Mouse (Mus musculus): ENCODE measurements around the gene Lingo2. TPM values are rescaled to one million over a fixed set of nuclear protein-coding genes. Genes with fewer than 3 reads are reported as not detected.

Lingo2 gene
- polyA plus RNA-seq, 1 experiment from 2014 or later: 0.09 TPM

- 68% methylated on average over 1 of the region's 1 CpGs for WGBS (ENCODE audit: insufficient replicate concordance)
- no peaks in the 10 kb centered on the region for H3K36me3 ChIP-seq
- H3K9ac ChIP-seq: no peak overlapping the region
- ATAC-seq (ENCODE audit: low read depth) (no peak), DNase-seq (no peak)
- no peak overlapping the region for H3K4me3 ChIP-seq (replicated peaks)
- H3K9me3 ChIP-seq (replicated peaks): no peaks in the 10 kb centered on the region
- no peak overlapping the region for H3K27ac ChIP-seq
- H3K4me1 ChIP-seq (replicated peaks): no peaks in the 10 kb centered on the region
- H3K4me2 ChIP-seq: no peak overlapping the region
- no peaks in the 10 kb centered on the region for H3K27me3 ChIP-seq
These were observed 1136.8 kb downstream of the Lingo2 start for GRCm38 (mm10) chr4:35814698-35815097.

DNA sequence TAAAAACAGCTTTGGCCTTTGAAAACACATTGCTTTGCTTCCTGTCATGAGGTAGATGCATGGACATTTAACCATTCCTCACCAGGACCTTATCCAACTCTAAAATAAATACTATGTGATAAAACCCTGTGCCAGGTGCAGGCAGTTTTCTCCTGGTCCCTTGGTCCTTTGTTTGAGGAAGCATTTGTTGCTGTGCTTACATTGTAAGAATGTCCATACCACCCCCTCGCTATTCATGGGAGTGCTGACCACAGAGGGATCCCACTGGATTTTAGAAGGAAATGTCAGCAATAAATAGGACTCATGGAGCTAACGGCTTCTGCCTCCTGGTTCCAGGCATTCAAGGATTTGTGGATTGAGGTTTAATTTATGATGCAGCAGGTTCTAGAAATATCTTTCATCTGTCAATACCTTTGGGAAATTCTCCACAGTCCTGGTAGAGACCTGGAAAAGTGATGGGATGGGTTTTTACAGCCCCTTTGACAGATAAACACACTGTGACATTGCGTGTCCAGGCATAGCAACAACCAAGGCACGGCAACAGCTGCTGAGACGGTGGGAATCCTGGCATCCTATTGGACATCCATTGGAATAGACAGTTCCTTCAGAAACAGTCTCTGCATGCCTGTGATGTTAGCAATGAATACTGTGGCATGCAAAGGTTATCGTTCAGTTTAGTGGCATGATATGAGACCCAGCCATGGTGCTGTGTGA lies 1143.9 kb downstream of the Lingo2 start:
- no peak for ATAC-seq (ENCODE audit: low read depth)
- 68% methylated on average over 6 of the region's 6 CpGs for WGBS (ENCODE audit: insufficient replicate concordance)

DNA sequence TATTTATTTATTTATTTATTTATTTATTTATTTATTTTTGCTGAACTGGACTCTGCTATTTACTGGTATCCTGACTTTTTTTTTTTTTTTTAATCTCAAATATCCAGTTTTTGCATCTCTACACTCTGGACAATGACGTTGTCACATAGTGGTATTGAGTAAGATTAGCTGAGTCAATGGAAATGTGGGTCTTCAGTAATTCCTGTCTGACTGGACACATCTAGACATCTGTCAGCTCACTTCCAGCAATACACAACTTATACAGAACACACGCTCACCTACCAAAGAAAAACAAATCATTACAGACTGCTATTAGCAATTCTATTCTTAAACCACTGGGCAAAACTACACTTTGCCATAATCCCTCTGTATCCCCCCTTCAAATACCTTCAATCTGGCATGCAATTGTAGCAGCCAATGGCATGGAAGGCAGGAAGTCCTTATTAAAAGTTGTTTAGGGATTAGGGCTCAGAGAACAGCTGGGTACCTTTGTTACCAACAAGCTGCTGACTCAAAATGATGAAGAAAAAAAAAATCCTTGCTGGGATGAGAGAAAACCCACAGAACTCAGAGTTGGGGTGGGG lies 1144.6 kb downstream of the Lingo2 start:
- Histone ChIP-seq H3K27me3 (no peaks in the 10 kb centered on the region), H3K4me3 (replicated peaks) (no peak overlapping the region), H3K27ac (no peak overlapping the region), H3K9ac (no peak overlapping the region), H3K36me3 (no peaks in the 10 kb centered on the region), H3K4me2 (no peak overlapping the region), H3K9me3 (replicated peaks) (no peaks in the 10 kb centered on the region), H3K4me1 (replicated peaks) (no peaks in the 10 kb centered on the region)
- ATAC-seq (ENCODE audit: low read depth) (no peak), DNase-seq (no peak)
- 48% methylated on average over 2 of the region's 2 CpGs for WGBS (ENCODE audit: insufficient replicate concordance)

More for the DNA sequence above, 1143.9 kb downstream of the Lingo2 start:
- Histone ChIP-seq H3K27me3 (no peaks in the 10 kb centered on the region), H3K4me2 (no peak overlapping the region), H3K36me3 (no peaks in the 10 kb centered on the region), H3K4me3 (replicated peaks) (no peak overlapping the region), H3K4me1 (replicated peaks) (no peaks in the 10 kb centered on the region), H3K9me3 (replicated peaks) (no peaks in the 10 kb centered on the region), H3K9ac (no peak overlapping the region), H3K27ac (no peak overlapping the region)
- DNase-seq: no peak

DNA sequence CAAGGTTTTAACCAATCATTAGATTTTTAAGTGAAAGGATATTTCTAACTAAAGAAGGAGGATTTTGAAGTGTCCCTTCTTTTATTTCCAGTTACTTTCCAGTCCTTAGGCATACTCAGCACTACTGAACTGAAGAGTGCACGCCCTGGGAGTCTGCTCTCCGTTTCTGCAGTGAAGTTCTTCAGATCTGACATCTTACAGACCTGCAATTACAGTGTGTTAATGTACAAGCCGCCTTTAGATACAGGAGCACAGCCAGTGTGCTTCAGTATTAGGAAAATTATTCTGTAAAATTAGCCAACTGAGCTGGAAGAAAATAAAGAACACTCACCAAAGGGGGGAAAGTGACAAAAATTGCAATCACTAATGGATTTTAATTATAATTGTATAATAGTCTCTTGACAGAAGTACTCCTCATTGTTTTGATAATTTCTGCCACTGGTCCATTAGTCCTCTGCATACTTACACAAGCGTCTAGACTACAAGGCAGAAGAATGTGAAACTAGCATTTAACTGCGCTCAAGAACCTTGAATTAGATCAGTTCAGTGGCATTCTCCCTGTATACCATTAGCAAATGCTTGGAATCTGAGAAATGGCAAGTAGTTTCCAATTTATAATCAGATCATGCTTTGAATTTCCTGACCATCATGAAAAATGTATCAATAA lies 1167.2 kb downstream of the Lingo2 start:
- H3K4me3 ChIP-seq (replicated peaks): no peak overlapping the region
- no peaks in the 10 kb centered on the region for H3K27me3 ChIP-seq
- no peaks in the 10 kb centered on the region for H3K9me3 ChIP-seq (replicated peaks)
- no peak overlapping the region for H3K9ac ChIP-seq
- no peak overlapping the region for H3K27ac ChIP-seq
- H3K4me1 ChIP-seq (replicated peaks): no peaks in the 10 kb centered on the region
- DNase-seq (no peak), ATAC-seq (ENCODE audit: low read depth) (no peak)
- WGBS (ENCODE audit: insufficient replicate concordance): 48% methylated on average over 5 of the region's 5 CpGs
- no peak overlapping the region for H3K4me2 ChIP-seq
- H3K36me3 ChIP-seq: no peaks in the 10 kb centered on the region

DNA sequence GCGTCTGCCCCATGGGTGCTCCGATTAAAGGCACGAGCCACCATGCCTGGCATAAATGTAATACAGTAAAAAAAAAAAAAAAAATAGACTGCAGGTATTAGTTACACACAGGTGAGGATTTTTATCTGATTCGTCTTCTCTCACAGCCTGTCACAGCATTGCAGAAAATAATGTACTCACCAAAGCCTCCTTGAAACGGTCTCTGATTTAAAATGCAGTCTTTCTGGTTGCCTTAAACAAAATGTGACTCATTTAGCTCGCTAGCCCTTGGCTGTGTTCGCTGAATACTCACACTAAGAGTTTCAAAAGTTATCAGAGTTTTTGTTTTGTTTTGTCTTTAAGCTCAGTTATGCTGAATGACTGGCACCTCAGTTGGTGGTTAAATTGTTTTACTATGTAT lies 1180.7 kb downstream of the Lingo2 start:
- Histone ChIP-seq H3K27me3 (no peaks in the 10 kb centered on the region), H3K27ac (no peak overlapping the region), H3K4me1 (replicated peaks) (no peaks in the 10 kb centered on the region), H3K4me2 (no peak overlapping the region), H3K9ac (no peak overlapping the region), H3K9me3 (replicated peaks) (no peaks in the 10 kb centered on the region), H3K36me3 (no peaks in the 10 kb centered on the region), H3K4me3 (replicated peaks) (no peak overlapping the region)
- WGBS (ENCODE audit: insufficient replicate concordance): 55% methylated on average over 7 of the region's 7 CpGs
- ATAC-seq (ENCODE audit: low read depth) (no peak), DNase-seq (no peak)

DNA sequence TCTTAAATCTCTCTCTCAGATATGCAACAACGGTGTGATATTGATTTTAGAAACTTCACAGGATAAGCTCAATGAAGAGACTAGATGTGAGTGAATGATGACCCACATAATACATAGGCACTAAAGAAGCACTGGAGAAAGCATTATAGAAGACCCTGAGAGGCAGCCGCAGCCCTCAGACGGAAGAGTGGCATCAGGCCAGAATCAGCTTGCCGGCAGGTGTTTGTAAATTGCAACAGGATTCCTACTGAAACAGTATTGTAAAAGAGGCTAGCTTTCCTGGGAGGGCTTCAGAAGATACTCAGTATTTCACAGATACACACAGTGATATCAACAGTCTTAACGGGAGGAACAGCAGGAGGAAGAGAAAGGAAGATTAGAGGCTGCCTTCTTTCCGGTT lies 1184.6 kb downstream of the Lingo2 start:
- Histone ChIP-seq H3K4me1 (replicated peaks) (no peaks in the 10 kb centered on the region), H3K9ac (no peak overlapping the region), H3K9me3 (replicated peaks) (no peaks in the 10 kb centered on the region), H3K4me2 (no peak overlapping the region), H3K36me3 (no peaks in the 10 kb centered on the region), H3K27ac (no peak overlapping the region), H3K27me3 (no peaks in the 10 kb centered on the region), H3K4me3 (replicated peaks) (no peak overlapping the region)
- ATAC-seq (ENCODE audit: low read depth) (no peak), DNase-seq (no peak)
- WGBS (ENCODE audit: insufficient replicate concordance): 77% methylated on average over 6 of the region's 6 CpGs

GRCm38 (mm10) chr4:35761181-35761580 lies 1190.4 kb downstream of the Lingo2 start:
- no peak overlapping the region for H3K4me2 ChIP-seq
- no peak overlapping the region for H3K4me3 ChIP-seq (replicated peaks)
- 72% methylated on average over 5 of the region's 5 CpGs for WGBS (ENCODE audit: insufficient replicate concordance)
- DNase-seq: no peak
- no peaks in the 10 kb centered on the region for H3K4me1 ChIP-seq (replicated peaks)
- no peaks in the 10 kb centered on the region for H3K27me3 ChIP-seq
- no peak overlapping the region for H3K27ac ChIP-seq
- ATAC-seq (ENCODE audit: low read depth): no peak
- no peak overlapping the region for H3K9ac ChIP-seq
- no peaks in the 10 kb centered on the region for H3K9me3 ChIP-seq (replicated peaks)
- no peaks in the 10 kb centered on the region for H3K36me3 ChIP-seq

GRCm38 (mm10) chr4:35752121-35752860 lies 1199.3 kb downstream of the Lingo2 start:
- Histone ChIP-seq H3K27me3 (no peaks in the 10 kb centered on the region), H3K27ac (no peak overlapping the region), H3K4me2 (no peak overlapping the region), H3K36me3 (no peaks in the 10 kb centered on the region), H3K9me3 (replicated peaks) (no peaks in the 10 kb centered on the region), H3K4me1 (replicated peaks) (no peaks in the 10 kb centered on the region), H3K9ac (no peak overlapping the region), H3K4me3 (replicated peaks) (no peak overlapping the region)
- WGBS (ENCODE audit: insufficient replicate concordance): 61% methylated on average over 6 of the region's 6 CpGs
- ATAC-seq (ENCODE audit: low read depth) (no peak), DNase-seq (no peak)

DNA sequence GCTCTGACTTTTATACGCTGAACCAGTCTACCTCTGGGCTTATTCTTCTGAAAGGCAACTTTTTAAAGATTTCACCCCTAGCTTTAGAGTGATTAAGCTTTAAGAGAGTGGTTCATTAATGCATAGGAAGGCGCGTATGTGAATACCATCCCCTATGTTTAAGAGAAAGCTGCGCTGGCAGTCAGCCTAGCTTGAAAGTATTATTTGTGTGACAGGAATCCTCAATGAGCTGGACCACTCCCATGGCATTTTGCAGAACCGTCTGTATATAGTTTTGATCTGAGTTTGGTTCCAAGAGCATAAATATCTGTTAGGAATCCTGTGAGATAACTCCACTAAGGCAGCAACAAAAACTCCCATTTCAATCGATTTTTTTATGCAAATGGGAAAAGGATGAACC lies 1204.9 kb downstream of the Lingo2 start:
- 62% methylated on average over 6 of the region's 6 CpGs for WGBS (ENCODE audit: insufficient replicate concordance)
- Histone ChIP-seq H3K36me3 (no peaks in the 10 kb centered on the region), H3K4me1 (replicated peaks) (no peaks in the 10 kb centered on the region), H3K4me2 (no peak overlapping the region), H3K9ac (no peak overlapping the region), H3K9me3 (replicated peaks) (no peaks in the 10 kb centered on the region), H3K27ac (no peak overlapping the region), H3K27me3 (no peaks in the 10 kb centered on the region), H3K4me3 (replicated peaks) (no peak overlapping the region)
- DNase-seq: no peak
- no peak for ATAC-seq (ENCODE audit: low read depth)

- 35% methylated on average over 1 of the region's 1 CpGs for WGBS (ENCODE audit: insufficient replicate concordance)
- H3K27ac ChIP-seq: no peak overlapping the region
- no peaks in the 10 kb centered on the region for H3K36me3 ChIP-seq
These were observed 1226.8 kb downstream of the Lingo2 start for GRCm38 (mm10) chr4:35724774-35725173.

GRCm38 (mm10) chr4:35704126-35704525 lies 1247.4 kb downstream of the Lingo2 start:
- Histone ChIP-seq H3K9ac (no peak overlapping the region), H3K36me3 (no peaks in the 10 kb centered on the region), H3K27ac (no peak overlapping the region), H3K4me1 (replicated peaks) (no peaks in the 10 kb centered on the region), H3K27me3 (no peaks in the 10 kb centered on the region), H3K4me3 (replicated peaks) (no peak overlapping the region), H3K9me3 (replicated peaks) (no peaks in the 10 kb centered on the region), H3K4me2 (no peak overlapping the region)
- 34% methylated on average over 2 of the region's 2 CpGs for WGBS (ENCODE audit: insufficient replicate concordance)
- no peak for ATAC-seq (ENCODE audit: low read depth)
- no peak for DNase-seq

More at GRCm38 (mm10) chr4:35724774-35725173, 1226.8 kb downstream of the Lingo2 start:
- no peaks in the 10 kb centered on the region for H3K4me1 ChIP-seq (replicated peaks)
- H3K27me3 ChIP-seq: no peaks in the 10 kb centered on the region
- H3K9ac ChIP-seq: no peak overlapping the region
- DNase-seq (no peak), ATAC-seq (ENCODE audit: low read depth) (no peak)
- no peaks in the 10 kb centered on the region for H3K9me3 ChIP-seq (replicated peaks)
- no peak overlapping the region for H3K4me2 ChIP-seq
- H3K4me3 ChIP-seq (replicated peaks): no peak overlapping the region

Measured in liver, embryonic 13.5 days (tissue).